Mouse (Mus musculus) embryo, embryonic 10.5 days (tissue): ENCODE data around the gene Socs2.
A peak's percentile ranks its signal among the peaks of the same experiment; 100 is the strongest.

Experiments used
- DNase-seq: peaks from one replicate; pipeline ENCODE4 v3.0.0-alpha.2; 2015; ENCODE audit warnings: low spot score

Socs2 gene

GRCm38 (mm10) chr10:95420284-95420683 lies 3.3 kb upstream of the Socs2 start:
- DNase-seq, result no peak

- no peak for DNase-seq
Measured at GRCm38 (mm10) chr10:95419726-95420125, 2.7 kb upstream of the Socs2 start.

GRCm38 (mm10) chr10:95418631-95419030 lies 1.7 kb upstream of the Socs2 start:
- no peak for DNase-seq

- peak; percentile 90 for DNase-seq
Measured at GRCm38 (mm10) chr10:95417496-95418236, 686 bp upstream of the Socs2 start.

- DNase-seq, result no peak
Measured at GRCm38 (mm10) chr10:95416361-95416684, 657 bp downstream of the Socs2 start.

DNA sequence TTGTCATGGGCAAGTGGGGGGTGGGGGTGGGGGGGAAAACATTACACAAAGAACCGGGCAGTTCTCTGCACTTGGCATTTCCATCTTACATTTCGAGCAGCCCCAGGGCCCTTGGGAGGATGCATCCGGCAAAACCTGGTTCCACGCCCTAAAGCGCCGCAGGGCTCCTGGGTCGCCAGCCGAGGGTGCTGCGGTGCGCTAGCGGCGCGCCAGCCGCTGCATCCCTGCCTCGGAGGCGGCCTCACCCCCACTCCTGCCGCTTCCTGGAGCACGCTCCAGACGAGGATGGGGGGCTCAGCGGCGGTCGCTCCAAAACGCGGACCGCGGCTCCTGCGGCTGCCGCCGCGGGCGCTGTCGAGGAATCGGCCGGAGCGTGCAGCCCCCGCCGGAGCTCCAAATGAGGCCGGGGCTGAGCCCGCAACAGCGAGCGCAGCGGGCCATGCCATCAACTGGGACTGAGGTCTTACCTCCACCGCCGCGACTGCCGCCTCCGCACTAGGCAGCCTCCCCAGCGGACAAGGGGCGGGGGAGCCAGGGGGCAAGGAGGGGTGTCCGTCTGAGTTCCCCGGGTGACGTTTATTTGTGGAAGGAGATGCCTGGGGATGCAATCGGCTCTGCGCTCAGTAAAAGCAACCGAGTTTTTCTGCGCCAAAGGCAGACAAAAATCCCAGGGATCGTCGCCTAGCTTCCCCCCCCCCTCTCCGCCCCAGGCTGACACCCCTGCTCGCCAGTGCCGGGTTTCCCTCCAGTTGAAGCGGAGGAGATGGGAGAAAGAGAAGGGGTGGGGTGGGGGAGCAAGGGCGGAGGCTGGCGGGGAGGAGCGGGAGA lies 1.2 kb downstream of the Socs2 start:
- DNase-seq, result peak; percentile 67

DNA sequence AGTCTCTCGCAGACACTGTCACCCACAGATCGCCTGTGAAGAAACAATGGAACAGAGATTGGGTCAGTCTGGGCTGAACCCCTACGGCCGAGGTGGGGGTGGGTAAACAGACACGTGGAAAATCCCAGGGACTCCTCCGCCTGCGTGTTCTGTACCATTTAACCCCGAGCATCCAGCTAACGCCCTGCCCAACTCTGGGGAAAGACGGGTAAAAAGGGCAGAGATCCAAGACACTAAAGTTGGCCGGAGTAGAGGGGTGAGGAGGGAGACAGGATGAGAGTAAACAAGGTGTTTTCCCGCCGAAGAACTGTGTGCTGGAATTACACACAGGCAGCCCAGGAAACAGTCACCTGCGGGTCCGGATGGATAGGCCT lies 1.8 kb downstream of the Socs2 start:
- DNase-seq, result no peak

DNA sequence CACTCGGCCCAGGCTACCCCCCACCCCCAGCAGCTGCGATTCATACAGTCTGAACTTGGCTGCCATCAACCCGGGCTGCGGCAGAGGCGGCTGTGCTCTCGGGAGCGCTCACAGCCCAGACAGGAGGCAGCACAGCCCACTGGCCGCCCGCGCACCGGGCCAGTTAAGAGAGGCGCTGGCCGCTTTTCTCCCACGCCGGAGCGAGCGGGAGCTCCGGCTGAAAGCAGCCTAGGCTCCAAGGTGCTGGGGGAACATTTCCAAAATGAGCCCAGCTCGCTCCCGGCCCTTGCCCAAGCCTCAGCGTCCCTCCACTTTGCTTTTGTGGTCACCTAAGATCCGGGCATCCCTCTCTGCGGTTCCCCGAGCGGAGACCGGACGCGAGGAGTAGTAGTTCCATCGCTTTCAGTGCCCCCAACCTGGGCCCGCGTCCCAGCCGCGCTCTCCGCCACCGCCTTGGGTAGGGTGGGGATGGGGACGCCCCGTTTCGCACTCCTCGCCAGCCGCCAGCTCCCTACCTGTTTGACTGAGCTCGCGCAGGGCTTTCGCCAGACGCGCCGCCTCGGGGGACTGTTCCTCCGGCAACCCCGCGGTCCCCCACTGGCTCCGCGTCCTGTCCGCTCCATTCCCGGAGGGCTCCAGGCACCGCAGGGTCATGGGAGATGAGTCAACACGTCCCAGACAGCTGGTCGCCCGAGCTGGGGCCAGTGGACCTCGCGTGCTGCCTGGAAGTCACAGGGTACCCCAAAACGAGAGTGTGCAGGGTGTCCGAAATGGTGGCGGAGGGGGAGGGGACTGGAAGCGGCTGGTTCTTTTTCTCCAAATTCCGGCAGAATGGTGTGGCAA lies 2.4 kb downstream of the Socs2 start:
- DNase-seq, result peak; percentile 77

GRCm38 (mm10) chr10:95411139-95411538 lies 5.8 kb downstream of the Socs2 start:
- DNase-seq, result no peak

GRCm38 (mm10) chr10:95410709-95411108 lies 6.3 kb downstream of the Socs2 start:
- DNase-seq, result no peak

DNA sequence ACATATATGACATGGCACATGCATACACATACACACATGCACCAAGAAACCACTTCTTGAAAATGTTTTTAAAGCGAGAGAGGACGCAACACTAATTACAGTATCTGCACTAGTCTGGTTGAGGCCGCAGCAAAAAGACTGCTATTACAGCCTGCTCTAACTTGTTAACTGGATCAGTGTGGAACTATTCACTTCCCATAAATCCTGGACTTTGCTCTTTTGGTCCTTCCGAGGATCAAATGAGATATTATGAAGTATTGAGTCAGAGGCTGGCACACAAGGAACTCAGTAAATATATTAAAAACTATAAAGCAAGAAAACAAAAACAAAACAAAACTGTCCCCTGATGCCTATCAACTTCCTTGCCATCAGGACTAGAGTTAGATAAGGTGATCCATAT lies 6.8 kb downstream of the Socs2 start:
- DNase-seq, result no peak

GRCm38 (mm10) chr10:95409149-95409548 lies 7.8 kb downstream of the Socs2 start:
- DNase-seq, result no peak

- DNase-seq, result no peak
Measured at GRCm38 (mm10) chr10:95408487-95408886, 8.5 kb downstream of the Socs2 start.

DNA sequence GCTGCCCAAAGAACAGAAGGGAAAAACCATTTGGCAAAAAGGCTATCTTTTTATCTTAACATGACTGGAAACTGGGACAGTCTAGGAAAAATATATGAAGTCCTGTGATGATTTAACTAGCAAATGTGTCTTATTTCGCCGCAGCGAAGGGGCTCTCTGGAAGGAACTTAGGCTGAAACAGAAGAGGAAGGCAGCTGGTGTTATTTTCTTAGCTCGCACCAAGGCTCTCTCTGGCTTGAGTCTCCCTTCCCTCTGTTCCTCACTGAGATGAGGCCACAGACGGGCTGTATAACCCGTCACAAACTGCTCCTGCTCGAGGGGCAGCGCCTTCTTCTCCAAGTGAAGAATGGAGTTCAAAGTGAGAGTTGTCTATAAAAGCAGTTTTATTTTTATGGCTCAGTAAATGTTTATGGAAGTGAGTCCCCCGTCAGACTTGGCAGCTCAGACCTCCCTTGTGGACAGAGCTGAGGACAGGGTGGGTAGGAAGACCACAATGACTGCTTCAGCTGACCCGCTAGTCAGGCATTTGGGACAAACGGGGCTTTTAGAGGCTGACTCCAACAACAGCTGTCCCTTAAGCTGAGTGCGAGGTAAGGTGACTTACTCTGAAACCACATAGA lies 9.3 kb downstream of the Socs2 start:
- no peak for DNase-seq

- DNase-seq, result no peak
Measured at GRCm38 (mm10) chr10:95404774-95405173, 12.2 kb downstream of the Socs2 start.

DNA sequence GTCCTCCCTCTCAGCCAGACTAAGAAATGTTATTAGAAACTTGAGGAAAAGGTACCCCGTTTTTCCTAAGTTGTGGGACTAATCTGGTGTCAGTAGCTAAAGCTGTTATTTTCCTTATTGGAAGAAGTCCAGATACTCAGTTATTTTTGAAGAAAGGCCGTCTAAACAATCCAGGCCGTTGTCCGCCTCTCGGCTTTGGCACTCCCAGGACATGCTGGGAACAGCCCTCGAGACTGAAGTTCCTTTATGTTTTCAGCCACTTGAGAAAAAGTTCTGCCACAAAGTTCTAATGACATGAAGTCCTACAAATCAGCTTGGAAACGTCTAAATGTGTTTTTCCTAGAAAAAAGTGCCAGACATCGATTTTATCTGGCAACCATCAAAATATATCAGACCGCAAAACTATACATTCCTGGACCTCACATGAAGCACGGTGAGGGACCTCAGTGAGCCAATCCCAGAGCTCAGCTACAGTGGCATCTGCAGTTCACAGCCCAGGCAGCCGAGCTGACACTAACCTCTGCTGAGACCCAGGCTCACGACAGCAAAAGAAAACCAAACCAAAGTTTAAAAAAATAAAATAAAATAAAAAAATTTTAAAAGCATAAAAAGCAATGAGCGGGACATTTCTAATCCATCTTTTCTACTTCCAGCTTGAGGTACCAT lies 17.2 kb downstream of the Socs2 start:
- no peak for DNase-seq

DNA sequence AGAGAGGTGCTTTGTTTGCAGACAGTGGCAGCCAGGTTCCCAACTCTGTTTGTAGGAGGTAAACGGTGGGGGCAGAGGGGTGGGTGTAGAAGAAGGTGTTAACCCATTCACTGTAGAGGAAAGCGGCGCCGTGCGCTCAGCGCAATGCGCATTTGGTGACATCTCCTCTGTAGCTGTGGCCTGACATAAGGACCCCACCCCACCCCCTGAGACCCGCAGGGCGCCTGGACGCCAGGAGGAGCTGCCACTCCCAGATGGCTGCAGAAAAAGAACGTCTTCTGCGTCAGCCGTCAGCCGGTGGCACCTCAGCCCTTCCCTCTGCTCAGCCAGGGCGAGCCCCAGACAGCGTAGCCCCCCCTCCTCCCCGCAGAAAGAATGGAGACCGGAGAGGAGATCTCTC lies 18.5 kb downstream of the Socs2 start:
- no peak for DNase-seq

- DNase-seq, result no peak
Measured at GRCm38 (mm10) chr10:95397191-95397835, 19.7 kb downstream of the Socs2 start.

DNA sequence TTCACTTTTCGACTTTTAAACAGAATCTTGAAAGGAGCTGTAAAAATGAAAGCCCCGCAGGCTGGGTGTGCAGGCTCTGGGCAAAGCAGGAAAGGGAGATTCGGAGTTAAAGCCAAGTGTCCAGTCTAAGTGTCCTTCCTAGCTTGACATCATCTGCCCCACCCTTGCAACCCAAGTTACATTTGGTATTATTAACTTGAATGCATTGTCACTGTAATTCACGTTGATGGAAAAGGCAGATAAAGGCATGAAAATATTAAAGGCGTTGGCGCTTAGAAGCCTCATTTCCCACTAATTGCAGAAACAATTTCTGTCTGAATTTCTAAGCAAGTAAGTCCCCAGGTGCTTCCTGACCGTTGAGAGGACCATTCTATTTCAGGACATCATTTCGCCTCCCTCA lies 20.6 kb downstream of the Socs2 start:
- DNase-seq, result no peak

- no peak for DNase-seq
Measured at GRCm38 (mm10) chr10:95394819-95395812, 21.9 kb downstream of the Socs2 start.
